Mouse (Mus musculus): ENCODE results near the gene Bcl3. TPM values are rescaled to one million over a fixed set of nuclear protein-coding genes. Genes with fewer than 3 reads are reported as not detected.

Gene Bcl3
- polyA plus RNA-seq, 1 experiment: 17.3 TPM

DNA sequence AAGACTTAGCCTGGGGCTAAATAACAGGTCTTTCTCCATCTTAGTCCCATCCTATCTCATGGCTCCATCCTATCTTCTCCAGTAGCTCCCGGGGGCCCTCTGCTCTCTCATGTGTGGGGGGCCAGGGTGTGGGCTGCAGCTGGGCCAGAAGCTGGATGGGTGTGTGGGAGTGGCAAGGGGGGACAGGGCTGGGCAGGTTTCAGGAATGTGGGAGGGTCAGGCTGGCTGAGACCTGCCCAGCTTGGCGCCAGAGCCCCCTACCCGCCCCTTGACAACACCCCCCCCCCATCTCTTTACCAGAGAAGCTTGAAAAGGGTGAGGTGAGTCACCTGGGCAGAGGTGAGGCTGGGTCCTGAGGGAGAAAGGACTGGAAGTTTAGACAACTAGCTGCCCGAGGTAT lies 53.6 kb downstream of the Bcl3 start:
- H3K9me3 ChIP-seq (replicated peaks; ENCODE audit: control insufficient read depth, insufficient read depth, low read length, poor library complexity, severe bottlenecking): peaks cover 10% of the 10 kb centered on the region; the same call in 1 of the 2 replicates
- H3K27me3 ChIP-seq (ENCODE audit: control insufficient read depth, insufficient read depth, low read length, poor library complexity, severe bottlenecking): no peaks in the 10 kb centered on the region
- peaks cover 4% of the 10 kb centered on the region for H3K4me1 ChIP-seq (ENCODE audit: control insufficient read depth, insufficient read depth, low read length)
- TF ChIP-seq EP300 (IDR thresholded peaks at IDR 0.05; ENCODE audit: insufficient read depth, low read depth, low read length) (0 out of 2 replicates have a peak, but pooled peaks have one; percentile 71), POLR2A (IDR thresholded peaks at IDR 0.05; ENCODE audit: insufficient read depth, low read length) (no peak)
- peak overlapping the region; percentile 69 for H3K4me3 ChIP-seq (ENCODE audit: low read depth, low read length)
- peak overlapping the region; percentile 77 for H3K9ac ChIP-seq (ENCODE audit: low read depth, poor library complexity, severe bottlenecking)
- H3K36me3 ChIP-seq (ENCODE audit: control insufficient read depth, insufficient read depth, low read length, poor library complexity, severe bottlenecking): peaks cover 24% of the 10 kb centered on the region
- H3K27ac ChIP-seq (ENCODE audit: insufficient read depth, low read length): peak overlapping the region; percentile 20; the same call in 1 of the 2 replicates

- peaks cover 15% of the 10 kb centered on the region for H3K9me3 ChIP-seq (replicated peaks; ENCODE audit: control insufficient read depth, insufficient read depth, low read length, poor library complexity, severe bottlenecking)
- H3K36me3 ChIP-seq (ENCODE audit: control insufficient read depth, insufficient read depth, low read length, poor library complexity, severe bottlenecking): peaks cover 31% of the 10 kb centered on the region
- no peak overlapping the region for H3K4me3 ChIP-seq (ENCODE audit: low read depth, low read length)
- H3K27ac ChIP-seq (ENCODE audit: insufficient read depth, low read length): no peak overlapping the region
- no peaks in the 10 kb centered on the region for H3K27me3 ChIP-seq (ENCODE audit: control insufficient read depth, insufficient read depth, low read length, poor library complexity, severe bottlenecking)
- H3K4me1 ChIP-seq (ENCODE audit: control insufficient read depth, insufficient read depth, low read length): peaks cover 4% of the 10 kb centered on the region
- TF ChIP-seq EP300 (IDR thresholded peaks at IDR 0.05; ENCODE audit: insufficient read depth, low read depth, low read length) (no peak), POLR2A (IDR thresholded peaks at IDR 0.05; ENCODE audit: insufficient read depth, low read length) (no peak), CTCF (IDR thresholded peaks at IDR 0.05; ENCODE audit: low read depth, low read length) (no peak)
- H3K9ac ChIP-seq (ENCODE audit: low read depth, poor library complexity, severe bottlenecking): peak overlapping the region; percentile 77
Observed at GRCm38 (mm10) chr7:19768251-19768650, 54.3 kb downstream of the Bcl3 start.

GRCm38 (mm10) chr7:19764581-19764980 lies 58.0 kb downstream of the Bcl3 start:
- TF ChIP-seq POLR2A (IDR thresholded peaks at IDR 0.05; ENCODE audit: insufficient read depth, low read length) (no peak), CTCF (IDR thresholded peaks at IDR 0.05; ENCODE audit: low read depth, low read length) (no peak), EP300 (IDR thresholded peaks at IDR 0.05; ENCODE audit: insufficient read depth, low read depth, low read length) (no peak)
- H3K9ac ChIP-seq (ENCODE audit: low read depth, poor library complexity, severe bottlenecking): no peak overlapping the region
- H3K9me3 ChIP-seq (replicated peaks; ENCODE audit: control insufficient read depth, insufficient read depth, low read length, poor library complexity, severe bottlenecking): peaks cover 29% of the 10 kb centered on the region
- H3K4me3 ChIP-seq (ENCODE audit: low read depth, low read length): no peak overlapping the region
- H3K27ac ChIP-seq (ENCODE audit: insufficient read depth, low read length): no peak overlapping the region
- peaks cover 4% of the 10 kb centered on the region for H3K4me1 ChIP-seq (ENCODE audit: control insufficient read depth, insufficient read depth, low read length)
- no peaks in the 10 kb centered on the region for H3K27me3 ChIP-seq (ENCODE audit: control insufficient read depth, insufficient read depth, low read length, poor library complexity, severe bottlenecking)
- peaks cover 51% of the 10 kb centered on the region for H3K36me3 ChIP-seq (ENCODE audit: control insufficient read depth, insufficient read depth, low read length, poor library complexity, severe bottlenecking)

GRCm38 (mm10) chr7:19763829-19764477 lies 58.6 kb downstream of the Bcl3 start:
- Histone ChIP-seq H3K27ac (ENCODE audit: insufficient read depth, low read length) (peak overlapping the region; percentile 47; the same call in 1 of the 2 replicates), H3K36me3 (ENCODE audit: control insufficient read depth, insufficient read depth, low read length, poor library complexity, severe bottlenecking) (peaks cover 51% of the 10 kb centered on the region), H3K4me3 (ENCODE audit: low read depth, low read length) (no peak overlapping the region), H3K4me1 (ENCODE audit: control insufficient read depth, insufficient read depth, low read length) (peaks cover 4% of the 10 kb centered on the region), H3K9me3 (replicated peaks; ENCODE audit: control insufficient read depth, insufficient read depth, low read length, poor library complexity, severe bottlenecking) (peaks cover 29% of the 10 kb centered on the region), H3K9ac (ENCODE audit: low read depth, poor library complexity, severe bottlenecking) (no peak overlapping the region), H3K27me3 (ENCODE audit: control insufficient read depth, insufficient read depth, low read length, poor library complexity, severe bottlenecking) (no peaks in the 10 kb centered on the region)
- TF ChIP-seq CTCF (IDR thresholded peaks at IDR 0.05; ENCODE audit: low read depth, low read length) (no peak), EP300 (IDR thresholded peaks at IDR 0.05; ENCODE audit: insufficient read depth, low read depth, low read length) (no peak), POLR2A (IDR thresholded peaks at IDR 0.05; ENCODE audit: insufficient read depth, low read length) (no peak)

- Histone ChIP-seq H3K9me3 (replicated peaks; ENCODE audit: control insufficient read depth, insufficient read depth, low read length, poor library complexity, severe bottlenecking) (peaks cover 29% of the 10 kb centered on the region), H3K36me3 (ENCODE audit: control insufficient read depth, insufficient read depth, low read length, poor library complexity, severe bottlenecking) (peaks cover 54% of the 10 kb centered on the region), H3K4me1 (ENCODE audit: control insufficient read depth, insufficient read depth, low read length) (peaks cover 2% of the 10 kb centered on the region), H3K4me3 (ENCODE audit: low read depth, low read length) (no peak overlapping the region), H3K9ac (ENCODE audit: low read depth, poor library complexity, severe bottlenecking) (no peak overlapping the region), H3K27ac (ENCODE audit: insufficient read depth, low read length) (no peak overlapping the region), H3K27me3 (ENCODE audit: control insufficient read depth, insufficient read depth, low read length, poor library complexity, severe bottlenecking) (no peaks in the 10 kb centered on the region)
- TF ChIP-seq EP300 (IDR thresholded peaks at IDR 0.05; ENCODE audit: insufficient read depth, low read depth, low read length) (no peak), CTCF (IDR thresholded peaks at IDR 0.05; ENCODE audit: low read depth, low read length) (no peak), POLR2A (IDR thresholded peaks at IDR 0.05; ENCODE audit: insufficient read depth, low read length) (no peak)
Observed at GRCm38 (mm10) chr7:19762283-19762682, 60.3 kb downstream of the Bcl3 start.

GRCm38 (mm10) chr7:19760021-19760420 lies 62.5 kb downstream of the Bcl3 start:
- no peak overlapping the region for H3K9ac ChIP-seq (ENCODE audit: low read depth, poor library complexity, severe bottlenecking)
- peaks cover 24% of the 10 kb centered on the region for H3K9me3 ChIP-seq (replicated peaks; ENCODE audit: control insufficient read depth, insufficient read depth, low read length, poor library complexity, severe bottlenecking)
- H3K36me3 ChIP-seq (ENCODE audit: control insufficient read depth, insufficient read depth, low read length, poor library complexity, severe bottlenecking): peaks cover 43% of the 10 kb centered on the region
- peak overlapping the region; percentile 48 for H3K27ac ChIP-seq (ENCODE audit: insufficient read depth, low read length)
- no peak overlapping the region for H3K4me3 ChIP-seq (ENCODE audit: low read depth, low read length)
- peak; percentile 47; the same call in 1 of the 2 replicates for TF ChIP-seq EP300 (IDR thresholded peaks at IDR 0.05; ENCODE audit: insufficient read depth, low read depth, low read length)
- TF ChIP-seq POLR2A (IDR thresholded peaks at IDR 0.05; ENCODE audit: insufficient read depth, low read length): no peak
- no peak for TF ChIP-seq CTCF (IDR thresholded peaks at IDR 0.05; ENCODE audit: low read depth, low read length)
- peaks cover 2% of the 10 kb centered on the region for H3K4me1 ChIP-seq (ENCODE audit: control insufficient read depth, insufficient read depth, low read length)
- H3K27me3 ChIP-seq (ENCODE audit: control insufficient read depth, insufficient read depth, low read length, poor library complexity, severe bottlenecking): no peaks in the 10 kb centered on the region

Data from ES-Bruce4 (cell line).